Mouse (Mus musculus): Measurements from ENCODE around the gene Bsn. TPM values are rescaled to one million over a fixed set of nuclear protein-coding genes. Genes with fewer than 3 reads are reported as not detected.

Gene Bsn
- polyA plus RNA-seq, 1 experiment from 2014 or later: 0.09 TPM

GRCm38 (mm10) chr9:108149817-108150216, 40.4 kb downstream of the Bsn start:
- H3K4me1 ChIP-seq (ENCODE audit: control insufficient read depth in 2 of 2, insufficient read depth in 2 of 2, low read length in 2 of 2): peaks cover 0 to 2% of the 10 kb centered on the region in 2 experiments; a peak in 1 of 4 replicates
- H3K27me3 ChIP-seq (ENCODE audit: control insufficient read depth, insufficient read depth, low read length): no peaks in the 10 kb centered on the region
- ATAC-seq (ENCODE audit: insufficient number of reproducible peaks, insufficient read depth, low FRiP score, low read depth): no peak
- no peak overlapping the region for H3K27ac ChIP-seq (replicated peaks in 1 of 2; ENCODE audit: control insufficient read depth in 1 of 2, insufficient read depth in 1 of 2, low read depth in 2 of 2, low read length in 2 of 2)
- no peak overlapping the region for H3K9ac ChIP-seq (ENCODE audit: low read length)
- no peak overlapping the region for H3K4me3 ChIP-seq (ENCODE audit: control insufficient read depth in 1 of 2, insufficient read depth in 1 of 2, low read depth in 1 of 2, low read length in 2 of 2)
- no peaks in the 10 kb centered on the region for H3K36me3 ChIP-seq (ENCODE audit: control insufficient read depth, insufficient read depth, low read length)
- WGBS: 33% methylated on average over 4 of the region's 4 CpGs
- 0 out of 2 replicates have a peak, but pooled peaks cover 6% of the 10 kb centered on the region for H3K9me3 ChIP-seq (ENCODE audit: control insufficient read depth, low read length)
- H3K4me2 ChIP-seq (ENCODE audit: low read length): no peak overlapping the region

- H3K9me3 ChIP-seq (ENCODE audit: control insufficient read depth, low read length): 0 out of 2 replicates have a peak, but pooled peaks cover 6% of the 10 kb centered on the region
- WGBS: 78% methylated on average over 5 of the region's 5 CpGs
- no peak for ATAC-seq (ENCODE audit: insufficient number of reproducible peaks, insufficient read depth, low FRiP score, low read depth)
Measured at GRCm38 (mm10) chr9:108147606-108148005, 42.6 kb downstream of the Bsn start.

GRCm38 (mm10) chr9:108146451-108146850, 43.7 kb downstream of the Bsn start:
- Histone ChIP-seq H3K4me2 (ENCODE audit: low read length) (no peak overlapping the region), H3K9me3 (ENCODE audit: control insufficient read depth, low read length) (0 out of 2 replicates have a peak, but pooled peaks cover under 1% of the 10 kb centered on the region), H3K27me3 (ENCODE audit: control insufficient read depth, insufficient read depth, low read length) (no peaks in the 10 kb centered on the region), H3K4me3 (ENCODE audit: control insufficient read depth in 1 of 2, insufficient read depth in 1 of 2, low read depth in 1 of 2, low read length in 2 of 2) (no peak overlapping the region), H3K36me3 (ENCODE audit: control insufficient read depth, insufficient read depth, low read length) (no peaks in the 10 kb centered on the region), H3K27ac (replicated peaks in 1 of 2; ENCODE audit: control insufficient read depth in 1 of 2, insufficient read depth in 1 of 2, low read depth in 2 of 2, low read length in 2 of 2) (no peak overlapping the region), H3K9ac (ENCODE audit: low read length) (no peak overlapping the region), H3K4me1 (ENCODE audit: control insufficient read depth in 2 of 2, insufficient read depth in 2 of 2, low read length in 2 of 2) (peaks cover 0 to 2% of the 10 kb centered on the region in 2 experiments; a peak in 1 of 4 replicates)
- 61% methylated on average over 4 of the region's 4 CpGs for WGBS
- ATAC-seq (ENCODE audit: insufficient number of reproducible peaks, insufficient read depth, low FRiP score, low read depth): no peak

More at GRCm38 (mm10) chr9:108147606-108148005, 42.6 kb downstream of the Bsn start:
- Histone ChIP-seq H3K4me1 (ENCODE audit: control insufficient read depth in 2 of 2, insufficient read depth in 2 of 2, low read length in 2 of 2) (peaks cover 0 to 2% of the 10 kb centered on the region in 2 experiments; a peak in 1 of 4 replicates), H3K36me3 (ENCODE audit: control insufficient read depth, insufficient read depth, low read length) (no peaks in the 10 kb centered on the region), H3K27me3 (ENCODE audit: control insufficient read depth, insufficient read depth, low read length) (no peaks in the 10 kb centered on the region), H3K9ac (ENCODE audit: low read length) (no peak overlapping the region), H3K4me3 (ENCODE audit: control insufficient read depth in 1 of 2, insufficient read depth in 1 of 2, low read depth in 1 of 2, low read length in 2 of 2) (no peak overlapping the region), H3K27ac (replicated peaks in 1 of 2; ENCODE audit: control insufficient read depth in 1 of 2, insufficient read depth in 1 of 2, low read depth in 2 of 2, low read length in 2 of 2) (no peak overlapping the region), H3K4me2 (ENCODE audit: low read length) (no peak overlapping the region)

GRCm38 (mm10) chr9:108145740-108146139, 44.4 kb downstream of the Bsn start:
- Histone ChIP-seq H3K36me3 (ENCODE audit: control insufficient read depth, insufficient read depth, low read length) (no peaks in the 10 kb centered on the region), H3K27ac (replicated peaks in 1 of 2; ENCODE audit: control insufficient read depth in 1 of 2, insufficient read depth in 1 of 2, low read depth in 2 of 2, low read length in 2 of 2) (no peak overlapping the region), H3K27me3 (ENCODE audit: control insufficient read depth, insufficient read depth, low read length) (no peaks in the 10 kb centered on the region), H3K4me2 (ENCODE audit: low read length) (no peak overlapping the region), H3K9me3 (ENCODE audit: control insufficient read depth, low read length) (no peaks in the 10 kb centered on the region), H3K4me3 (ENCODE audit: control insufficient read depth in 1 of 2, insufficient read depth in 1 of 2, low read depth in 1 of 2, low read length in 2 of 2) (no peak overlapping the region), H3K4me1 (ENCODE audit: control insufficient read depth in 2 of 2, insufficient read depth in 2 of 2, low read length in 2 of 2) (peaks cover 0 to 2% of the 10 kb centered on the region in 2 experiments; a peak in 1 of 4 replicates), H3K9ac (ENCODE audit: low read length) (no peak overlapping the region)
- 64% methylated on average over 6 of the region's 6 CpGs for WGBS
- no peak for ATAC-seq (ENCODE audit: insufficient number of reproducible peaks, insufficient read depth, low FRiP score, low read depth)

- Histone ChIP-seq H3K27me3 (ENCODE audit: control insufficient read depth, insufficient read depth, low read length) (no peaks in the 10 kb centered on the region), H3K27ac (replicated peaks in 1 of 2; ENCODE audit: control insufficient read depth in 1 of 2, insufficient read depth in 1 of 2, low read depth in 2 of 2, low read length in 2 of 2) (no peak overlapping the region), H3K9ac (ENCODE audit: low read length) (no peak overlapping the region), H3K36me3 (ENCODE audit: control insufficient read depth, insufficient read depth, low read length) (no peaks in the 10 kb centered on the region), H3K4me1 (ENCODE audit: control insufficient read depth in 2 of 2, insufficient read depth in 2 of 2, low read length in 2 of 2) (0 out of 4 replicates have a peak, but pooled peaks cover 0 to 2% of the 10 kb centered on the region in 2 experiments), H3K4me3 (ENCODE audit: control insufficient read depth in 1 of 2, insufficient read depth in 1 of 2, low read depth in 1 of 2, low read length in 2 of 2) (no peak overlapping the region), H3K4me2 (ENCODE audit: low read length) (no peak overlapping the region), H3K9me3 (ENCODE audit: control insufficient read depth, low read length) (no peaks in the 10 kb centered on the region)
- no peak for ATAC-seq (ENCODE audit: insufficient number of reproducible peaks, insufficient read depth, low FRiP score, low read depth)
- 65% methylated on average over 17 of the region's 17 CpGs for WGBS
Measured at GRCm38 (mm10) chr9:108144371-108145270, 45.6 kb downstream of the Bsn start.

- no peak for ATAC-seq (ENCODE audit: insufficient number of reproducible peaks, insufficient read depth, low FRiP score, low read depth)
Measured at GRCm38 (mm10) chr9:108143470-108143869, 46.7 kb downstream of the Bsn start.

GRCm38 (mm10) chr9:108141387-108141786, 48.8 kb downstream of the Bsn start:
- no peak overlapping the region for H3K9ac ChIP-seq (ENCODE audit: low read length)
- H3K4me1 ChIP-seq (ENCODE audit: control insufficient read depth in 2 of 2, insufficient read depth in 2 of 2, low read length in 2 of 2): peaks cover 9 to 12% of the 10 kb centered on the region in 2 experiments; a peak in 2 of 4 replicates
- no peak overlapping the region for H3K4me2 ChIP-seq (ENCODE audit: low read length)
- ATAC-seq (ENCODE audit: insufficient number of reproducible peaks, insufficient read depth, low FRiP score, low read depth): no peak
- no peaks in the 10 kb centered on the region for H3K36me3 ChIP-seq (ENCODE audit: control insufficient read depth, insufficient read depth, low read length)
- H3K9me3 ChIP-seq (ENCODE audit: control insufficient read depth, low read length): no peaks in the 10 kb centered on the region
- no peaks in the 10 kb centered on the region for H3K27me3 ChIP-seq (ENCODE audit: control insufficient read depth, insufficient read depth, low read length)
- 77% methylated on average over 10 of the region's 10 CpGs for WGBS
- no peak overlapping the region for H3K27ac ChIP-seq (replicated peaks in 1 of 2; ENCODE audit: control insufficient read depth in 1 of 2, insufficient read depth in 1 of 2, low read depth in 2 of 2, low read length in 2 of 2)
- H3K4me3 ChIP-seq (ENCODE audit: control insufficient read depth in 1 of 2, insufficient read depth in 1 of 2, low read depth in 1 of 2, low read length in 2 of 2): no peak overlapping the region

More at GRCm38 (mm10) chr9:108143470-108143869, 46.7 kb downstream of the Bsn start:
- no peaks in the 10 kb centered on the region for H3K9me3 ChIP-seq (ENCODE audit: control insufficient read depth, low read length)
- 93% methylated on average over 2 of the region's 2 CpGs for WGBS
- no peaks in the 10 kb centered on the region for H3K36me3 ChIP-seq (ENCODE audit: control insufficient read depth, insufficient read depth, low read length)
- no peaks in the 10 kb centered on the region for H3K27me3 ChIP-seq (ENCODE audit: control insufficient read depth, insufficient read depth, low read length)
- H3K4me1 ChIP-seq (ENCODE audit: control insufficient read depth in 2 of 2, insufficient read depth in 2 of 2, low read length in 2 of 2): 0 out of 4 replicates have a peak, but pooled peaks cover 0 to 2% of the 10 kb centered on the region in 2 experiments
- H3K4me3 ChIP-seq (ENCODE audit: control insufficient read depth in 1 of 2, insufficient read depth in 1 of 2, low read depth in 1 of 2, low read length in 2 of 2): no peak overlapping the region
- H3K4me2 ChIP-seq (ENCODE audit: low read length): no peak overlapping the region
- H3K9ac ChIP-seq (ENCODE audit: low read length): no peak overlapping the region
- H3K27ac ChIP-seq (replicated peaks in 1 of 2; ENCODE audit: control insufficient read depth in 1 of 2, insufficient read depth in 1 of 2, low read depth in 2 of 2, low read length in 2 of 2): no peak overlapping the region
